Mouse (Mus musculus) C3H10T1/2 (cell line): ENCODE data around the gene Ccdc157. TPM values are rescaled to one million over a fixed set of nuclear protein-coding genes. Genes with fewer than 3 reads are reported as not detected.

Source experiments
- polyA plus RNA-seq, 2 experiments: library from polyadenylated mRNA; unstranded; fragments of >200 nt; fragmentation: generic; extraction: Trizol; gene quantifications; one replicate each; pipeline ENCODE4 v1.2.1; 2012; ENCODE audit warnings: missing spikeins in 2 of 2

Gene Ccdc157
- polyA plus RNA-seq = 10 to 100 TPM in 1 of 2 experiments, 1 to 10 TPM in 1; 1.4 to 11.9 TPM

GRCm38 (mm10) chr11:4159808-4160708 is at the start of gene Ccdc157, which contains the start of gene Sf3a1:
Gene Ccdc157, minus strand, starts transcription at chr11:4160293.
Gene Sf3a1, plus strand, starts transcription at chr11:4160350.

GRCm38 (mm10) chr11:4186486-4187317 is 26.6 kb upstream of the Ccdc157 start, which contains the start of gene Tbc1d10a:
Gene Tbc1d10a, plus strand, starts transcription at chr11:4186789.

GRCm38 (mm10) chr11:4134986-4135935 is 24.8 kb downstream of the Ccdc157 start, which contains the start of gene Rnf215:
Gene Rnf215, plus strand, starts transcription at chr11:4135202.

GRCm38 (mm10) chr11:4122742-4123579 is 37.1 kb downstream of the Ccdc157 start, which contains the start of gene Sec14l2:
Gene Sec14l2, minus strand, starts transcription at chr11:4123415.

GRCm38 (mm10) chr11:4095171-4096053 is 64.7 kb downstream of the Ccdc157 start, which contains the start of gene Mtfp1:
Gene Mtfp1, minus strand, starts transcription at chr11:4095445.

Other genes starting within 250 kb of the Ccdc157 start
- gene Slc35e4, start 245.6 kb downstream of the Ccdc157 start, polyA plus RNA-seq = 10 to 100 TPM; 28.4 to 53.4 TPM
- 1 to 10 TPM in 1 of 2 experiments, under 1 TPM in 1; 0.98 to 9.1 TPM for gene Tcn2, start 228.1 kb downstream of the Ccdc157 start, polyA plus RNA-seq
- 10 to 100 TPM; 53.4 to 95.8 TPM for gene Pes1, start 196.3 kb downstream of the Ccdc157 start, polyA plus RNA-seq
- gene 4930556J24Rik, start 183.5 kb downstream of the Ccdc157 start, polyA plus RNA-seq = under 1 TPM; 0.02 to 0.05 TPM
- gene Gal3st1, start 176.7 kb downstream of the Ccdc157 start, polyA plus RNA-seq = under 1 TPM; 0.02 to 0.17 TPM
- gene Sec14l4, start 128.8 kb downstream of the Ccdc157 start, polyA plus RNA-seq = not detected
- gene Sec14l3, start 95.5 kb downstream of the Ccdc157 start, polyA plus RNA-seq = not detected
- gene Mtfp1, start 64.8 kb downstream of the Ccdc157 start, polyA plus RNA-seq = 1 to 10 TPM in 1 of 2 experiments, under 1 TPM in 1; 0.39 to 1.1 TPM
- gene Sec14l2, start 36.9 kb downstream of the Ccdc157 start, polyA plus RNA-seq = under 1 TPM; 0.05 to 0.20 TPM
- 10 to 100 TPM in 1 of 2 experiments, 1 to 10 TPM in 1; 8.1 to 38.3 TPM for gene Rnf215, start 25.1 kb downstream of the Ccdc157 start, polyA plus RNA-seq
- gene Sf3a1, start 57 bp upstream of the Ccdc157 start, polyA plus RNA-seq = 10 to 100 TPM; 33.7 to 44.0 TPM
- 10 to 100 TPM; 20.9 to 44.1 TPM for gene Tbc1d10a, start 26.5 kb upstream of the Ccdc157 start, polyA plus RNA-seq
- gene Castor1, start 57.9 kb upstream of the Ccdc157 start, polyA plus RNA-seq = 1 to 10 TPM; 1.7 to 3.0 TPM
- not detected for gene Osm, start 76.1 kb upstream of the Ccdc157 start, polyA plus RNA-seq
- gene Lif, start 97.3 kb upstream of the Ccdc157 start, polyA plus RNA-seq = under 1 TPM; 0.62 to 0.68 TPM